Mouse (Mus musculus): ENCODE measurements around the gene Cdh23. TPM values are rescaled to one million over a fixed set of nuclear protein-coding genes. Genes with fewer than 3 reads are reported as not detected.

Gene Cdh23
- polyA plus RNA-seq, 1 experiment from 2014 or later: 0.50 TPM

- Histone ChIP-seq H3K27me3 (ENCODE audit: insufficient read depth, low read length) (0 out of 2 replicates have a peak, but pooled peaks cover 3% of the 10 kb centered on the region), H3K36me3 (ENCODE audit: insufficient read depth, low read length) (peaks cover 4% of the 10 kb centered on the region; the same call in 1 of the 2 replicates), H3K4me3 (ENCODE audit: low read length) (no peak overlapping the region), H3K27ac (ENCODE audit: low read length) (no peak overlapping the region), H3K4me2 (replicated peaks; ENCODE audit: low read depth, low read length) (no peak overlapping the region), H3K4me1 (ENCODE audit: insufficient read depth, low read length) (no peaks in the 10 kb centered on the region), H3K9ac (replicated peaks; ENCODE audit: low read length) (no peak overlapping the region), H3K9me3 (ENCODE audit: low read length) (peaks cover 12% of the 10 kb centered on the region)
- 59% methylated on average over 3 of the region's 3 CpGs for WGBS
- ATAC-seq (ENCODE audit: low FRiP score, low TSS enrichment): no peak
These were observed 71.3 kb downstream of the Cdh23 start for GRCm38 (mm10) chr10:60624945-60625344.

GRCm38 (mm10) chr10:60624217-60624708 is 72.0 kb downstream of the Cdh23 start:
- Histone ChIP-seq H3K4me2 (replicated peaks; ENCODE audit: low read depth, low read length) (no peak overlapping the region), H3K27ac (ENCODE audit: low read length) (no peak overlapping the region), H3K4me3 (ENCODE audit: low read length) (no peak overlapping the region), H3K36me3 (ENCODE audit: insufficient read depth, low read length) (peaks cover 1% of the 10 kb centered on the region; the same call in 1 of the 2 replicates), H3K27me3 (ENCODE audit: insufficient read depth, low read length) (0 out of 2 replicates have a peak, but pooled peaks cover 3% of the 10 kb centered on the region), H3K4me1 (ENCODE audit: insufficient read depth, low read length) (no peaks in the 10 kb centered on the region), H3K9ac (replicated peaks; ENCODE audit: low read length) (no peak overlapping the region), H3K9me3 (ENCODE audit: low read length) (peaks cover 6% of the 10 kb centered on the region)
- WGBS: 43% methylated on average over 14 of the region's 14 CpGs
- no peak for ATAC-seq (ENCODE audit: low FRiP score, low TSS enrichment)

DNA sequence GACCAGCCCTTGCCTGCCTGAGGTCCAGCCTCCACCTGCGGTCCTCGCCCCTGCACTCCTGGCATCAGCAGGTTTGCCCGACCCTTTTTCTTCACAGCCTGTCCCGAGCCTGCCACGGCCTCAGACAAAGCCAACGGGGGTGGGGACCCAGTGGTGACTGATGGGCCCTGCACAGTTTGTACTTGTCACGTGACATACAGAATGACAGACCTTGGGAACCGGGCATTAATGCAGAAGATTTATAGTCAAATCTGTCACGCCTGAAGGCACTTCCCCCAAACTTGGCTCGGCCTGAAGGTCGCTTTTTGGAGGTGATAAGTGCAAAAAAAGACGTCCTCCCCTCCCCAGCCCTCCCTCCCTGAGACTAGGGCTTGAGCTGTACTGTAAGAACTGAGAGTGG is 73.5 kb downstream of the Cdh23 start:
- Histone ChIP-seq H3K27me3 (ENCODE audit: insufficient read depth, low read length) (0 out of 2 replicates have a peak, but pooled peaks cover 3% of the 10 kb centered on the region), H3K4me2 (replicated peaks; ENCODE audit: low read depth, low read length) (no peak overlapping the region), H3K4me3 (ENCODE audit: low read length) (no peak overlapping the region), H3K36me3 (ENCODE audit: insufficient read depth, low read length) (no peaks in the 10 kb centered on the region), H3K27ac (ENCODE audit: low read length) (no peak overlapping the region), H3K9ac (replicated peaks; ENCODE audit: low read length) (no peak overlapping the region), H3K9me3 (ENCODE audit: low read length) (no peaks in the 10 kb centered on the region), H3K4me1 (ENCODE audit: insufficient read depth, low read length) (no peaks in the 10 kb centered on the region)
- 17% methylated on average over 12 of the region's 12 CpGs for WGBS
- ATAC-seq (ENCODE audit: low FRiP score, low TSS enrichment): peak; percentile 53; the same call in 1 of the 2 replicates

- ATAC-seq (ENCODE audit: low FRiP score, low TSS enrichment): no peak
- Histone ChIP-seq H3K27me3 (ENCODE audit: insufficient read depth, low read length) (0 out of 2 replicates have a peak, but pooled peaks cover 3% of the 10 kb centered on the region), H3K36me3 (ENCODE audit: insufficient read depth, low read length) (no peaks in the 10 kb centered on the region), H3K27ac (ENCODE audit: low read length) (no peak overlapping the region), H3K4me3 (ENCODE audit: low read length) (no peak overlapping the region), H3K9me3 (ENCODE audit: low read length) (no peaks in the 10 kb centered on the region), H3K4me2 (replicated peaks; ENCODE audit: low read depth, low read length) (no peak overlapping the region), H3K9ac (replicated peaks; ENCODE audit: low read length) (no peak overlapping the region), H3K4me1 (ENCODE audit: insufficient read depth, low read length) (no peaks in the 10 kb centered on the region)
- 89% methylated on average over 8 of the region's 8 CpGs for WGBS
These were observed 74.7 kb downstream of the Cdh23 start for GRCm38 (mm10) chr10:60621470-60622170.

GRCm38 (mm10) chr10:60615898-60616297 is 80.4 kb downstream of the Cdh23 start:
- Histone ChIP-seq H3K4me1 (ENCODE audit: insufficient read depth, low read length) (no peaks in the 10 kb centered on the region), H3K36me3 (ENCODE audit: insufficient read depth, low read length) (no peaks in the 10 kb centered on the region), H3K9me3 (ENCODE audit: low read length) (no peaks in the 10 kb centered on the region), H3K27ac (ENCODE audit: low read length) (no peak overlapping the region), H3K4me3 (ENCODE audit: low read length) (no peak overlapping the region), H3K9ac (replicated peaks; ENCODE audit: low read length) (no peak overlapping the region), H3K27me3 (ENCODE audit: insufficient read depth, low read length) (no peaks in the 10 kb centered on the region), H3K4me2 (replicated peaks; ENCODE audit: low read depth, low read length) (no peak overlapping the region)
- ATAC-seq (ENCODE audit: low FRiP score, low TSS enrichment): 0 out of 2 replicates have a peak, but pooled peaks have one; percentile 31
- WGBS: 64% methylated on average over 5 of the region's 5 CpGs

GRCm38 (mm10) chr10:60612893-60613292 is 83.4 kb downstream of the Cdh23 start:
- no peaks in the 10 kb centered on the region for H3K27me3 ChIP-seq (ENCODE audit: insufficient read depth, low read length)
- no peak overlapping the region for H3K4me3 ChIP-seq (ENCODE audit: low read length)
- no peak for ATAC-seq (ENCODE audit: low FRiP score, low TSS enrichment)
- WGBS: 30% methylated on average over 5 of the region's 5 CpGs
- H3K36me3 ChIP-seq (ENCODE audit: insufficient read depth, low read length): no peaks in the 10 kb centered on the region
- H3K4me2 ChIP-seq (replicated peaks; ENCODE audit: low read depth, low read length): no peak overlapping the region
- no peaks in the 10 kb centered on the region for H3K9me3 ChIP-seq (ENCODE audit: low read length)
- no peaks in the 10 kb centered on the region for H3K4me1 ChIP-seq (ENCODE audit: insufficient read depth, low read length)
- H3K9ac ChIP-seq (replicated peaks; ENCODE audit: low read length): no peak overlapping the region
- no peak overlapping the region for H3K27ac ChIP-seq (ENCODE audit: low read length)

DNA sequence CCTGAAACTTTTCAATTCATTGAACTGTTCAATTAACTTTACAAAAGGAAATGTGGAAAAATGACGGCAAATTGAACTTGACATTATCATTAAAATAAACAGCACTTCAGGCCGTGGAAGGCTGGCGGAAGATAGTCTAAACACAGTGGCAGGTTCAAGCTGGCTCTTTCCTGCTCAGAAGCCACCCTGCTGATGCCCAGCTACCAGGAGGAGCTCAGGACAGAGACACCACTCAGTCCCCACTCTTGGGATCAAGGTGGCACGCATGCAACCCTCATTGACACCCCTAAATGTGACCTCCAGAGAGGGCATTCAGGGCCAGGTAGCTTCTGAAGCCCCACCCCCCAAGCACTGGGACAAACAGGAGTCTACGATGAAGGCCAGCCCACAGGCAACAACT is 89.1 kb downstream of the Cdh23 start:
- H3K27me3 ChIP-seq (ENCODE audit: insufficient read depth, low read length): no peaks in the 10 kb centered on the region
- WGBS: 77% methylated on average over 5 of the region's 5 CpGs
- H3K27ac ChIP-seq (ENCODE audit: low read length): no peak overlapping the region
- no peaks in the 10 kb centered on the region for H3K4me1 ChIP-seq (ENCODE audit: insufficient read depth, low read length)
- H3K9ac ChIP-seq (replicated peaks; ENCODE audit: low read length): no peak overlapping the region
- no peak overlapping the region for H3K4me2 ChIP-seq (replicated peaks; ENCODE audit: low read depth, low read length)
- no peak for ATAC-seq (ENCODE audit: low FRiP score, low TSS enrichment)
- H3K36me3 ChIP-seq (ENCODE audit: insufficient read depth, low read length): no peaks in the 10 kb centered on the region
- no peaks in the 10 kb centered on the region for H3K9me3 ChIP-seq (ENCODE audit: low read length)
- no peak overlapping the region for H3K4me3 ChIP-seq (ENCODE audit: low read length)

- 88% methylated on average over 6 of the region's 6 CpGs for WGBS
- Histone ChIP-seq H3K9me3 (ENCODE audit: low read length) (no peaks in the 10 kb centered on the region), H3K36me3 (ENCODE audit: insufficient read depth, low read length) (no peaks in the 10 kb centered on the region)
These were observed 89.6 kb downstream of the Cdh23 start for GRCm38 (mm10) chr10:60606661-60607060.

DNA sequence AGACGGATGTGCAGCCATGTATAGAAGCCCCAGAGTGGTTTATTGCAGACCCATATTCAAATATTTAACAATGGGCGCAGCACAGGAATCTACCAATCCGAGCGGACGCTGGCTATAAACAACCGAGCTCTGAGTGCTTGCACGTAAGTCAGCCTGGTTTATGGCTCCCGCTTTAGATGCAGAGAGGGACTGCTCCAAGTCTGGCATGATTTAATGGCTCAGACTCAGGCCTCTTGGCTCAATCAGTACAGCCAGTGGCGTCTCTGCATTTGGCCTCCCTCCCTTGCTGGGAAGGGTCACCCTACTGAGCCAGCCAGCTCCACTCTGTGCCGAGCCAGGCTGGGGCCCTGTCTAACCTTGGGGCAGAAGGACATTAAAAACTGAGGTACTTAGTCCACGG is 94.1 kb downstream of the Cdh23 start:
- Histone ChIP-seq H3K9me3 (ENCODE audit: low read length) (no peaks in the 10 kb centered on the region), H3K9ac (replicated peaks; ENCODE audit: low read length) (no peak overlapping the region), H3K27ac (ENCODE audit: low read length) (no peak overlapping the region), H3K4me2 (replicated peaks; ENCODE audit: low read depth, low read length) (no peak overlapping the region), H3K4me1 (ENCODE audit: insufficient read depth, low read length) (no peaks in the 10 kb centered on the region), H3K27me3 (ENCODE audit: insufficient read depth, low read length) (no peaks in the 10 kb centered on the region), H3K36me3 (ENCODE audit: insufficient read depth, low read length) (no peaks in the 10 kb centered on the region), H3K4me3 (ENCODE audit: low read length) (no peak overlapping the region)
- ATAC-seq (ENCODE audit: low FRiP score, low TSS enrichment): no peak
- WGBS: 25% methylated on average over 11 of the region's 11 CpGs

More at GRCm38 (mm10) chr10:60606661-60607060, 89.6 kb downstream of the Cdh23 start:
- no peak overlapping the region for H3K4me2 ChIP-seq (replicated peaks; ENCODE audit: low read depth, low read length)
- H3K9ac ChIP-seq (replicated peaks; ENCODE audit: low read length): no peak overlapping the region
- H3K4me3 ChIP-seq (ENCODE audit: low read length): no peak overlapping the region
- no peaks in the 10 kb centered on the region for H3K27me3 ChIP-seq (ENCODE audit: insufficient read depth, low read length)
- no peak for ATAC-seq (ENCODE audit: low FRiP score, low TSS enrichment)
- no peaks in the 10 kb centered on the region for H3K4me1 ChIP-seq (ENCODE audit: insufficient read depth, low read length)
- no peak overlapping the region for H3K27ac ChIP-seq (ENCODE audit: low read length)

- no peak for ATAC-seq (ENCODE audit: low FRiP score, low TSS enrichment)
- no peak overlapping the region for H3K9ac ChIP-seq (replicated peaks; ENCODE audit: low read length)
- peaks cover 6% of the 10 kb centered on the region for H3K4me1 ChIP-seq (ENCODE audit: insufficient read depth, low read length)
- WGBS: 39% methylated on average over 6 of the region's 6 CpGs
- H3K4me2 ChIP-seq (replicated peaks; ENCODE audit: low read depth, low read length): no peak overlapping the region
- peaks cover 11% of the 10 kb centered on the region; the same call in 1 of the 2 replicates for H3K27me3 ChIP-seq (ENCODE audit: insufficient read depth, low read length)
- no peak overlapping the region for H3K27ac ChIP-seq (ENCODE audit: low read length)
- no peak overlapping the region for H3K4me3 ChIP-seq (ENCODE audit: low read length)
- no peaks in the 10 kb centered on the region for H3K36me3 ChIP-seq (ENCODE audit: insufficient read depth, low read length)
- H3K9me3 ChIP-seq (ENCODE audit: low read length): no peaks in the 10 kb centered on the region
These were observed 101.1 kb downstream of the Cdh23 start for GRCm38 (mm10) chr10:60595166-60595565.
